Mouse (Mus musculus): Measurements from ENCODE around the gene Fndc8.
"Not testable (repeated sequence)": the region's sequence is repeated elsewhere in the genome, so short reads cannot be mapped to it uniquely, and the experiment has no call there.

Fndc8 gene

DNA sequence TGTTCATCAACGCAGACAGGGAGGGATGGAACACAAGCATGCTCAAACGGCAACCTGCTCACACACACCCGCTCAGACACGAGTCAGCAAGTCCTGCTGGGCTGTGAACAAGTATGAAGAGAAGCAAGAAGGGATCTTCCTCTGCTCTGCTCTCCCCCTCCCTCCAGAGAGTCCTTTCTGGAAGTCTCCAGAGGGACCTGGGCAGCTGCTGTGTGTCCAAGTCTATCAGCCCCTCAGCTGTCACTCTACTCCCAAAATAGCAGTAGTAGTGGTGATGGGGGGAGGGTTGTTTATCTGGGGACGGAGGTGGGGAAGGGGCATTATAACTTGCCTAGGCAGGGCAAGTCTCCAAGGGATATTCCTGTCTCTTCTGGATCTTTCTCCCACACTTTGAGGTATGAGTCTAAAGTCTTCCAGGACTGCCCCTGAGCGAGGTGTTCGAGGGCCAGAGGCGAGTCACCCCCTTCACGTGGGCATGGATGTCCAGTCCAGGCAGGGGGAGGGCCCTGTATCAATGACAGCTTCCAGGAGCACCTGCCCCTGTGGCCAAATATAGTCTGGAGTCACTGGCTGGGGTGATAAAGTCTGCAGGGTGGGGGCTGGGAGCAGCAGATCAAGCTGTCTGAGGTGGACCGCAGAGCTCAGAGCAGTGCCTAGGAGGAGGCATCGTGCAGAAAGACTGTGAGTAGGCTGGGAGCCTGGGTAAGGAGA, 18.9 kb downstream of the Fndc8 start:
- no peak for DNase-seq (ENCODE audit: low read depth, low spot score)

DNA sequence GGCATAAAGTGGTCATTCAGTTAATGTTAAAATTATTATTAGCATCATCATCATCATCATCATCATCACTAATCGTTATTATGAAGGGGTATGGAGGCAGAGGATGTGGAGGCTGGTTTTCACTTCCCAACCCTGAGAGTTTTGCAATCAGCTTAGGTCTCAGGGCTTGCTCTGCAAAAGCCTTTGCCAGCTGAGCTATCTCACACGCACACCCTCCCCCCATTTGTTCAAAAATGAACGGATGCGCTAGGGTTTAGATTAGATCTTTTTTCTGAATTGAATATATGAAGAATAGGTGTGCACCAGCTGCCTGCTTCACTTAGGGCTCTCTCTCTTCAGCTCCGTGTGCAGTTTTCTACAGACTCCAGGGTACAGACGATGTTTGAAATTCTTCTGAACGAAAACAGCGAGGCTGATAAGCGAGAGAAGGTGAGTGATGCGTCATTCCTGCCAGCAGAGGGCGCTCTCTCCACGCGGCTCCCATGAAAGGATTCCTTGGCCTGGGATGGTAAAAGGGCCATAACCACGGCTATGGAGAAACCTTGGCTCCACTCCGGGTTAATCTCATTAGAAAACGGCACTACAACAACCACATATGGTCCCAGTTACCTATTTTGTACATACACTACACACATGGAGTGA, 22.9 kb downstream of the Fndc8 start:
- DNase-seq (ENCODE audit: low read depth, low spot score), result peak; percentile 86

DNA sequence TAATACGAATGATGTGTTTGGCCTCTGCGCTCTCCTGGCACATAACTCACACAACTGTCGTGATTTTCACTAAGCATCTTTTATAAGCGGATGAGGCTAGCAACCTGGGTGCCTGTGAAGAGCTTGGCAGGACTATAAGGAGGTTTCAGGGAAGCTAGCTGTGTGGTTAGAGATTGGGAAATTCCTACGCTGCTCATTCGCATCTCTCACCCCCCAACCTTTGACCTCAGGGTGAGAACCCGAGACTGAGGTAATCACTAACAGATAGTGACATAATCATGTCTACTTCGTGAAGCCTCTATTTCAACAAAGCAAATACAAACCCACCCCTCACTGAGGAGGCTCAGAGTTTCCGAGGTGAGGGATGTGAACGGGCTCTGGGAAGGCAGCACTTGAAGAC, 28.8 kb downstream of the Fndc8 start:
- no peak for DNase-seq (ENCODE audit: low read depth, low spot score)

DNA sequence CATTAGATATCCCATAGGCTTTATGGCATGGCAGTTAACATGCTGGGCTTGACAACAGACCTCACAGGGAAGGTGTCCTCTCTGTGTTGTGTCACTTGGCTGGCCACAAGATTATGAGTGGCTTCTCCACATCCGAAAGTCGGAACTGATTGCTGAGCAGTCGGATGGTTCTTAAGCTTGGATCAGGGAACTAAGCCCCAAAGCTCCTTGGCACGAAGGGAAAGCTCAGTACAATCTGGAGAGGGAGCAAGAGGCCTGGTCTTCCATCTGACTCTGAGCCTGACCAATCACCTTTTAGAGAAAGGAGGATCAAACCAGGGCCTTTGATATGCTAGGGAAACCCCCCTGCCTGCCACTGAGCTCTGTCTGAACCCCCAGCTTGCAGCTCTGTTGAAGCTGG, 29.8 kb downstream of the Fndc8 start:
- DNase-seq (ENCODE audit: low read depth, low spot score), result no peak

DNA sequence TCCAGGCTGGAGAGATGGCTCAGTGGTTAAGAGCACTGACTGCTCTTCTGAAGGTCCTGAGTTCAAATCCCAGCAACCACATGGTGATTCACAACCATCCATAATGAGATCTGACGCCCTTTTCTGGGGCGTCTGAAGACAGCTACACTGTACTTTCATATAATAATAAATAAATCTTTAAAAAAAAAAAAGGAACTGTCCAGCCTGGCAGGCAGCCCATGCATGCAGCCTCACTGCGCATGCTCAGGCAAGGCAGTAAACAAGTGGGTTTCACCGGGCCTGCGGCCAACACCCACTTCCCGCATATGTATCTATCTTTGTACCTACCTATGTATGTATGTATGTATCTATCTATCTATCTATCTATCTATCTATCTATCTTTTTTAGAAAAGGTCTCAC, 32.0 kb downstream of the Fndc8 start:
- not testable (repeated sequence) for DNase-seq (ENCODE audit: low read depth, low spot score)

DNA sequence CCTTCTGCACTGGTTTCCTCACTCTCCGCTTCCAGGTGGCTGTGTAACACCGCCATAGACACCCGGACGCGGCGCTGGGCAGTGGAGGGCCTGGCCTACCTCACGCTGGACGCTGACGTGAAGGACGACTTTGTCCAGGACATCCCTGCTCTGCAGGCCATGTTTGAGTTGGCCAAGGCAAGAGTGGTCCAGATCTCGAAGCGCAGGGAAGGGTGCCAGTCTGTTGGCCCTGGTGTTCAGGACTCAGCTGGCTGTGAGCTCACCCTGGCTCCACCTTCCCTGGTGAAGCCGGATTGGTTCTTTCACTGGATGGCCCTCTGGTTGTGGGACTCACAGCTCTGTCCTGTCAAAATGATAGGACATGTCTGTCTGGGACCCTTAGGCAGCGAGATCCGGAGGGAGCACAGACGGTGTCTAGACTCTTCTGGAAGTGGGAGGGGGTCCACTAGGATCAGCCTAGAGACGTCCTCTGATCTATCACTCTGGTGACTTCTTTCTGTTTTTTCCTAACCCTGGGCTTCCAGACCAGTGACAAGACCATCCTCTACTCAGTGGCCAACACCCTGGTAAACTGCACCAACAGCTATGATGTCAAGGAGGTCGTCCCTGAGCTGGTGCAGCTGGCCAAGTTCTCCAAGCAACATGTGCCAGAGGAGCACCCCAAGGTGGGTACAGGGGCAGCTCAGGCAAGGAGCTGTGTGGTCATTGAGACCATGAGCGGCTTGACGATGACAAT, 37.1 kb downstream of the Fndc8 start:
- no peak for DNase-seq (ENCODE audit: low read depth, low spot score)

DNA sequence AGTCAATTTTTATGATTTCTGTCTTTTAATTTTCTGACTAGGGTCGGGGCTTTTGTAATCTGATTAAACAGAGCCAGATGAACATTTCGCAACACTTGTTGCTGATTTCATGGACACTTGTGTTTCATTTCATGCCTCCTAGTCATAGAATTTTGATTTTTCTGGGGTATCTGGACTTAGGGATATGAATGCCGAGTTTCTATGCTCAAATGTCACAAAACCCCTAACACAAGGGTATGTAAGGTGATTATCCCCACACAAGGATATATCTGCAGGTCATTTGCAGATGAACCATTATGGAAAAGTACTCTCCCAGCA, 37.7 kb downstream of the Fndc8 start:
- no peak for DNase-seq (ENCODE audit: low read depth, low spot score)

DNA sequence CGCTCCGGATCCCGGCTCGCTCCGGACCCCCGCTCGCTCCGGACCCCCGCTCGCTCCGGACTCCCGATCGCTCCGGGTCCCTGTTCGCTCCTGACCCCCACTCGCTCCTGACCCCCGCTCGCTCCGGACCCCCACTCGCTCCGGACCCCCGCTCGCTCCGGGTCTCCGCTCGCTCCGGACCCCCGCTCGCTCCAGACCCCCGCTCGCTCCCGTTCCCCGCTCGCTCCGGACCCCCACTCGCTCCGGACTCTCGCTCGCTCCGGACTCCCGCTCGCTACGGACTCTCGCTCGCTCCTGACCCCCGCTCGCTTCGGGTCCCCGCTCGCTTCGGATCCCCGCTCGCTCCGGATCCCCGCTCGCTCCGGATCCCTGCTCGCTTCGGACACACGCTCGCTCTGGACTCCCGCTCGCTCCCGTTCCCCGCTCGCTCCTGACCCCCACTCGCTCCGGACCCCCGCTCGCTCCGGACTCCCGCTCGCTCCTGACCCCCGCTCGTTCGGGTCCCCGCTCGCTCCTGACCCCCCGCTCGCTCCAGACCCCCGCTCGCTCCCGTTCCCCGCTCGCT, 38.5 kb downstream of the Fndc8 start:
- not testable (repeated sequence) for DNase-seq (ENCODE audit: low read depth, low spot score)

DNA sequence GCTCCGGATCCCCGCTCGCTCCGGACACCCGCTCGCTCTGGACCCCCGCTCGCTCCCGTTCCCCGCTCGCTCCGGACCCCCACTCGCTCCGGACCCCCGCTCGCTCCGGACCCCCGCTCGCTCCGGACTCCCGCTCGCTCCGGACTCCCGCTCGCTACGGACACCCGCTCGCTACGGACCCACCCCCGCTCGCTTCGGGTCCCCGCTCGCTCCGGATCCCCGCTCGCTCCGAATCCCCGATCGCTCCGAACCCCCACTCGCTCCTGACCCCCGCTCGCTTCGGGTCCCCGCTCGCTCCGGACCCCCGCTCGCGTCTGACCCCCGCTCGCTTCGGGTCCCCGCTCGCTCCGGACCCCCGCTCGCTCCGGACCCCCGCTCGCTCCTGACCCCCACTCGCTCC, 39.2 kb downstream of the Fndc8 start:
- DNase-seq (ENCODE audit: low read depth, low spot score), result not testable (repeated sequence)

DNA sequence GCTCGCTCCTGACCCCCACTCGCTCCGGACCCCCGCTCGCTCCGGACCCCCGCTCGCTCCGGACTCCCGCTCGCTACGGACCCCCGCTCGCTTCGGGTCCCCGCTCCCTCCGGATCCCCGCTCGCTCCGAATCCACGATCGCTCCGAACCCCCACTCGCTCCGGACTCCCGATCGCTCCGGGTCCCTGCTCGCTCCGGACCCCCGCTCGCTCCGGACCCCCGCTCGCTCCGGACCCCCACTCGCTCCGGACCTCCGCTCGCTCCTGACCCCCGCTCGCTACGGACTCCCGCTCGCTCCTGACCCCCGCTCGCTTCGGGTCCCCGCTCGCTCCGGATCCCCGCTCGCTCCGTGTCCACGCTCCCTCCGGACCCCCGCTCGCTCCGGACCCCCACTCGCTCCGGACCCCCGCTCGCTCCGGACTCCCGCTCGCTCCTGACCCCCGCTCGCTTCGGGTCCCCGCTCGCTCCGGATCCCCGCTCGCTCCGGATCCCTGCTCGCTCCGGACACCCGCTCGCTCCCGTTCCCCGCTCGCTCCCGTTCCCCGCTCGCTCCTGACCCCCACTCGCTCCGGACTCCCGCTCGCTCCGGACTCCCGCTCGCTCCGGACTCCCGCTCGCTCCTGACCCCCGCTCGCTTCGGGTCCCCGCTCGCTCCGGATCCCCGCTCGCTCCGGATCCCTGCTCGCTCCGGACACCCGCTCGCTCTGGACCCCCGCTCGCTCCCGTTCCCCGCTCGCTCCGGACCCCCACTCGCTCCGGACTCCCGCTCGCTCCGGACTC, 39.9 kb downstream of the Fndc8 start:
- not testable (repeated sequence) for DNase-seq (ENCODE audit: low read depth, low spot score)

DNA sequence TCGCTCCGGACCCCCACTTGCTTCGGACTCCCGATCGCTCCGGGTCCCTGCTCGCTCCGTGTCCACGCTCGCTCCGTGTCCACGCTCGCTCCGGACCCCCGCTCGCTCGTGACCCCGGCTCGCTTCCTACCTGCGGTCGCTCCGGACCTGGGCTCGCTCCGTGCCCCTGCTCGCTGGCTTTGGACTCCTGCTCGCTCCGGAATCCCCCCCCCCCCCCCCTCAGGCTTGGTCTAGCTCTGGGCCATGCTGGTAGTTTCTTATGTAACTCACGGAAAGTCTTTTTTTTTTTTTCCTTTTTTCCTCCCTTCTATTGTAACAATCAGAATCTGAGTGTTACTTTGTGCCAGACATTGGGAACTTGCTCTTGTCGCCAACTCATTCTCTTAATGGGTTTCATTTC, 41.3 kb downstream of the Fndc8 start:
- DNase-seq (ENCODE audit: low read depth, low spot score), result no peak

DNA sequence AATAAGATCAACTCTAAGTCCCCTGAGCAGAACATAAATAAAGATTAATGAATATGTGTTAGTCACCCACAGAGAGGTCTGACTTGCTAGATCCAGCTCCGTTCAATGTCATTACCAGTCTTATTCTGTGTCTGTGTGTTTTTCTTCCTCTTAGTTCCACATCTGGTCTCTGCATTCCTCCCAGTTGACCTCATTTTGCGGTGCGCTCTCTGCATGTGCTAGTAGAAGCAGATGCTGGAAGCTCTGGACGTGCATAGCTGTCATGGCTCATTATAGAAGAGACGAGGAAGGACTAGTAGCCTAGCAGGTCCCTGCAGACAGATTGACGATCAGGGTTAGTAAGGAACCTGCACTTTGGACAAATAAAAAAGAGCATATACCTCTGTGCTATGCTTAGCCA, 51.4 kb downstream of the Fndc8 start:
- DNase-seq (ENCODE audit: low read depth, low spot score), result no peak

DNA sequence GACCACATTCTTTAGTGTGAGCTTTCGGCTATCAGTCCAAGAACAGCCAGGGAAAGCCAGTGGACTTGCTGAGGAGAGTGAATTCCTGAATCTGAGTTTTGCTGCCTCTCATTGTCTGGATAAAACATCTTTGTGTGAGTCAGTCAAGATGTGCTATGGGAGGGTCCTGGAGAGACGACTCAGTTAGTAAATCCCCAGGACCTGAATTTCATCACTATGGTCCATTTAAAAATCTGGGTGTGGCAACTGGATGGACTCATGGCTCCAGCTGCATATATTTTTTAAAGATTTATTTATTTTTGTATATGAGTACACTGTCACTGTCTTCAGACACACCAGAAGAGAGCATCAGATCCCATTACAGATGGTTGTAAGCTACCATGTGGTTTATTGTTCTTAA, 53.7 kb downstream of the Fndc8 start:
- no peak for DNase-seq (ENCODE audit: low read depth, low spot score)

DNA sequence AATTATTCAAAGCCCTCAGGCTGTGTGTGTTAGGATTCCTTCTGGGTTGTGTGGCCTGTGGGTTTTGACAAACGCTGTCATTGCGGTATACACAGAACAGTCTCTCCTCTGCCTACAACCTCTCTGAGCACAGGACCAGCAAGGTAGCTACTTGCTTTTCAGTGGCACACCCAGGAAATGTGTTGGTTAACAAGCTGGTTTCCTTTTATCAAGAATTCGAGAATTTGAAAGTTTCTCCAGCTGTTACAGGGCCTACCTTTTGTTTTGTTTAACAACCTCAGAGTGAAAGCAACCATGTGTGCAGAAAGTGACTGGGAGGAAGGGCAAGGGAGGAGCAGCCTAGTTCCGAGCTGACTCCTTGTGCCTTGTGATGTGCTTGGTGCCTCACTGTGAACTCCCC, 55.5 kb downstream of the Fndc8 start:
- DNase-seq (ENCODE audit: low read depth, low spot score), result no peak

DNA sequence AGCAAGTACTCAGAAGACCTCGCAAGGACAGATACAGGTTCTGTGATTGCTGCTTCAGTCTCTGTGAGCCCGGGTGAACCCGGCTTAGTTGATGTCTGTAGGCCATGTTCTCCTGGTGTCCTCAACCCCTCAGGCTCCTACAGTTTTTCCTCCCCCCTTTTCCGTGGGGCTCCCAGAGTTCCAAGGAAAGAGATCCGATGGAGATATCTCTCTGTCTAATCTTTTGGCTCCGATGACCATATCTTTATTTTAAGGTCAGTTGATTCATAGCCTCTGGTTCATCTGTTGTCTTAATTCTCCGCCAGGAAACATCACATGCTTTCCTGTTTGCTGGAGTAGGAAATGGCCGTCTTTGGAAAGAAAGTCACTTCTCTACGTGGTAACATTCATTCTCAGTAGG, 57.1 kb downstream of the Fndc8 start:
- no peak for DNase-seq (ENCODE audit: low read depth, low spot score)

All from forelimb bud, embryonic 11.5 days (tissue).